In the genomic region with DNA sequence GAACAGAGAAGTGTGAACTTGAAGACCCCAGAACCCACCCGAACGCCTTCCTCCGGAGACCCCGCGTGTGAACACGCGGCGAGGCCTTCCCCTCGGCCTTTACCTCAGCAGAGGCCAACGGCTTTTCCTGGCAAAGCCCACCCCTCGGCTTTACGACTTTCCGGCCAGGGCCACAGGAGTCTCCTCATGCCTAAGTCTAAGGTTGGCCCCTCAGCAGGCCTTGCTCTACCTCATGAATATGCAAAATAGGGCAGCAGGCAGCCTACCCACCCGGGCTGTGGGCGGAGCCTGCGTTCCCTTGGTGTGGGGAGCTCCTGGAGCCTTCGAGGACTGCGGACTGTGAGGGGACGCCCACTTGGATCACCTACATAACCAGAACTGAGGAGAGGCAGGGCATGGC, we compare ENCODE assay signal across 8 mouse cellular contexts. TPM values are rescaled to one million over a fixed set of nuclear protein-coding genes. Genes with fewer than 3 reads are reported as not detected.
DNase-seq lines count a peak whose midpoint lies in the region; ATAC-seq and TF ChIP-seq lines count a peak whose summit lies in the region.

A gene (minus strand): TSS at position 128 of the 400 bp plus-strand sequence.

- H3K9ac ChIP-seq in hindbrain, embryonic 11.5 days (ENCODE audit: low read depth, low read length) = no peak within 1 kb of the TSS
- H3K9ac ChIP-seq in hindbrain, postnatal 0 days (replicated peaks; ENCODE audit: low read length) = no peak within 1 kb of the TSS

- no peaks in the 10 kb centered on the region for H3K9me3 ChIP-seq in hindbrain, embryonic 11.5 days (ENCODE audit: control insufficient read depth, low read length)
- H3K9me3 ChIP-seq in hindbrain, postnatal 0 days (ENCODE audit: low read length) = no peaks in the 10 kb centered on the region
- H3K9me3 ChIP-seq in limb, embryonic 10.5 days (replicated peaks) = no peaks in the 10 kb centered on the region

- no peaks in the 10 kb centered on the region for H3K4me1 ChIP-seq in hindbrain, embryonic 11.5 days (replicated peaks; ENCODE audit: control insufficient read depth, insufficient read depth, low read length)
- no peaks in the 10 kb centered on the region for H3K4me1 ChIP-seq in hindbrain, postnatal 0 days (ENCODE audit: insufficient read depth, low read length)
- peaks cover 6% of the 10 kb centered on the region for H3K4me1 ChIP-seq in limb, embryonic 10.5 days

- DNase-seq in hindbrain, embryonic 11.5 days (ENCODE audit: low spot score) = peak; percentile 13
- DNase-seq in hindbrain, postnatal 0 days (ENCODE audit: low spot score) = no peak
- peak; percentile 12 to 51 for DNase-seq in adrenal gland, postnatal 36 days
- DNase-seq in limb, embryonic 10.5 days (ENCODE audit: low spot score) = peak; percentile 37
- peak; percentile 69 for DNase-seq in testis, postnatal 10 days (ENCODE audit: low spot score)
- DNase-seq in layer of hippocampus, adult 9-10 months (ENCODE audit: low spot score) = no peak
- DNase-seq in Muller cell, postnatal 12 days (ENCODE audit: inconsistent ontology term) = no peak
- DNase-seq in layer of hippocampus, postnatal 25 days (ENCODE audit: extremely low spot score in 1 of 2, low spot score in 1 of 2) = no peak

- H3K27ac ChIP-seq in hindbrain, embryonic 11.5 days (ENCODE audit: low read depth, low read length) = no peak within 1 kb of the TSS
- no peak within 1 kb of the TSS for H3K27ac ChIP-seq in hindbrain, postnatal 0 days
- H3K27ac ChIP-seq in limb, embryonic 10.5 days = no peak within 1 kb of the TSS

- no peaks in the 10 kb centered on the region for H3K27me3 ChIP-seq in hindbrain, embryonic 11.5 days (ENCODE audit: control insufficient read depth, insufficient read depth, low read length)
- H3K27me3 ChIP-seq in hindbrain, postnatal 0 days (ENCODE audit: insufficient read depth, low read length) = no peaks in the 10 kb centered on the region
- H3K27me3 ChIP-seq in limb, embryonic 10.5 days (ENCODE audit: low read depth, poor library complexity, severe bottlenecking) = no peaks in the 10 kb centered on the region

- H3K4me2 ChIP-seq in hindbrain, embryonic 11.5 days (replicated peaks; ENCODE audit: low read depth, low read length) = no peak within 1 kb of the TSS
- no peak within 1 kb of the TSS for H3K4me2 ChIP-seq in hindbrain, postnatal 0 days (ENCODE audit: low read depth, low read length)

- H3K4me3 ChIP-seq in hindbrain, embryonic 11.5 days (ENCODE audit: low read depth, low read length) = no peak within 1 kb of the TSS
- no peak within 1 kb of the TSS for H3K4me3 ChIP-seq in hindbrain, postnatal 0 days (ENCODE audit: low read length)
- H3K4me3 ChIP-seq in limb, embryonic 10.5 days = peak within 1 kb of the TSS; percentile 10; the same call in 1 of the 2 replicates

- no peaks in the 10 kb centered on the region for H3K36me3 ChIP-seq in hindbrain, embryonic 11.5 days (ENCODE audit: control insufficient read depth, insufficient read depth, low read length)
- no peaks in the 10 kb centered on the region for H3K36me3 ChIP-seq in hindbrain, postnatal 0 days (ENCODE audit: insufficient read depth, low read length)
- H3K36me3 ChIP-seq in limb, embryonic 10.5 days = no peaks in the 10 kb centered on the region

- no peak for TF ChIP-seq CTCF in hindbrain, postnatal 0 days (IDR thresholded peaks at IDR 0.05; ENCODE audit: low read depth)

- peak; percentile 33; the same call in 1 of the 2 replicates for ATAC-seq in hindbrain, embryonic 11.5 days (ENCODE audit: low FRiP score)
- no peak for ATAC-seq in hindbrain, postnatal 0 days

- 50% methylated on average over 19 of the region's 19 CpGs for WGBS in hindbrain, embryonic 11.5 days
- WGBS in hindbrain, postnatal 0 days = 51% methylated on average over 19 of the region's 19 CpGs
- WGBS in limb, embryonic 10.5 days = 50% methylated on average over 19 of the region's 19 CpGs

RNA-seq across cellular contexts. Expression of the gene that starts here (rescaled TPM):
- polyA plus RNA-seq in hindbrain, embryonic 11.5 days (2014; fragmentation: Nextera tagmentation; extraction: Ambion mirVana) = not detected in 2 replicates
- total RNA-seq in hindbrain, postnatal 0 days (2014; rRNA removed) = not detected in 2 replicates
- not detected in 2 replicates for polyA plus RNA-seq in hindbrain, postnatal 0 days (2015; fragmentation: Nextera tagmentation; extraction: Ambion mirVana)
- under 1 TPM; 0.40 to 0.86 TPM for total RNA-seq in adrenal gland, postnatal 36 days (2021)
- polyA plus RNA-seq in limb, embryonic 10.5 days (2016; fragmentation: Nextera tagmentation; extraction: Ambion mirVana) = 0.78 and 0.99 TPM in 2 replicates
- under 1 TPM in 1 of 2 experiments, not detected in 1; 0.45 TPM for total RNA-seq in layer of hippocampus, postnatal 25 days (2021)

Comparison
In these comparisons a context has a peak if more than half of its experiments do, and no peak if none do; other contexts are left out.
1. Peak in DNase-seq and ATAC-seq in hindbrain, embryonic 11.5 days; RNA of the gene not detected or under 1 TPM.
2. Peak in DNase-seq in adrenal gland, postnatal 36 days; RNA of the gene not detected or under 1 TPM.
3. Peak in DNase-seq and H3K4me3 ChIP-seq in limb, embryonic 10.5 days; RNA of the gene not detected or under 1 TPM.